Mouse (Mus musculus): ENCODE results near the gene Bcl2.

DNA sequence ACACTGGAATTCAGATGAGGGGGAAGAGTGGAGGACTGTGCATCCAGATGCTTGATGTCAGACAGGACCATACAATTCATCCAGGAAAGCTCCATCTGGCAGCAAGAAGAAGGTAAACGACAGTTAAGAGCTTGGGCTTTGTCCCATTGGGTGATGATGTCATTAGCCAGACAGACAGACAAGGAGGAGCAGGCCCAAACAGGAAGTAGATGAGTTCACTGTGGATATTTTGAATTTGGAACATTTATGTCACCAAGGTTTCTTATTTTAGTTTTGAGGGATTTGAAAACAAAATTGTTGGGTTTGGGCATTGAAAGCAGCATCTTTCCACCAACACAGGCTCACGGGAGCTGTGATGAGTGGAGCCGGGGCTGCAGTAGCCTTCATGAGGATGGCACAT is 29.5 kb downstream of the Bcl2 start:
- TF ChIP-seq CTCF (IDR thresholded peaks at IDR 0.05; ENCODE audit: low read depth), result no peak
- no peak for TF ChIP-seq EP300 (IDR thresholded peaks at IDR 0.05; ENCODE audit: low read depth)

Measured in heart, postnatal 0 days (tissue).